Mouse (Mus musculus) forebrain, embryonic 10.5 days (tissue): ENCODE results near the gene 1700010B08Rik. TPM values are rescaled to one million over a fixed set of nuclear protein-coding genes. Genes with fewer than 3 reads are reported as not detected.
"Not testable (repeated sequence)": the region's sequence is repeated elsewhere in the genome, so short reads cannot be mapped to it uniquely, and the experiment has no call there.

Experiments used
- DNase-seq: peaks from one replicate; pipeline ENCODE4 v3.0.0-alpha.2; 2017; ENCODE audit warnings: low spot score; ENCODE audit errors: extremely low spot score
- H3K27ac ChIP-seq: fragments of 300-500 bp; sonication (generic); 2 replicates; pipeline ENCODE4 v1.5.1; 2016; ENCODE audit warnings: mild to moderate bottlenecking
- H3K27me3 ChIP-seq: fragments of 300-500 bp; sonication (generic); 2 replicates; pipeline ENCODE4 v1.6.1; 2016; ENCODE audit warnings: mild to moderate bottlenecking; ENCODE audit not compliant: poor library complexity, severe bottlenecking
- H3K36me3 ChIP-seq: fragments of 300-500 bp; sonication (generic); replicated peaks from 2 replicates; pipeline ENCODE4 v1.6.1; 2016; ENCODE audit warnings: mild to moderate bottlenecking, moderate library complexity
- H3K4me1 ChIP-seq: fragments of 300-500 bp; sonication (generic); 2 replicates; pipeline ENCODE4 v1.6.1; 2016
- H3K4me3 ChIP-seq: fragments of 300-500 bp; sonication (generic); 2 replicates; pipeline ENCODE4 v1.5.1; 2016; ENCODE audit warnings: mild to moderate bottlenecking, moderate library complexity
- H3K9me3 ChIP-seq: fragments of 300-500 bp; sonication (generic); 2 replicates; pipeline ENCODE4 v1.6.1; 2016; ENCODE audit warnings: mild to moderate bottlenecking, moderate library complexity
- WGBS: fragments of 180-500 bp; shearing (Covaris S2); methylation state at CpG from one replicate; pipeline ENCODE4 v1.1.7; 2016; 5-methylcytosine and 5-hydroxymethylcytosine counted together
- polyA plus RNA-seq: library from polyadenylated mRNA; unstranded; fragments of >200 nt; fragmentation: Nextera tagmentation; extraction: Ambion mirVana; gene quantifications from 2 replicates; pipeline ENCODE4 v1.2.1, GENCODE M21; 2016

The 1700010B08Rik gene
- not detected in 2 replicates for polyA plus RNA-seq

DNA sequence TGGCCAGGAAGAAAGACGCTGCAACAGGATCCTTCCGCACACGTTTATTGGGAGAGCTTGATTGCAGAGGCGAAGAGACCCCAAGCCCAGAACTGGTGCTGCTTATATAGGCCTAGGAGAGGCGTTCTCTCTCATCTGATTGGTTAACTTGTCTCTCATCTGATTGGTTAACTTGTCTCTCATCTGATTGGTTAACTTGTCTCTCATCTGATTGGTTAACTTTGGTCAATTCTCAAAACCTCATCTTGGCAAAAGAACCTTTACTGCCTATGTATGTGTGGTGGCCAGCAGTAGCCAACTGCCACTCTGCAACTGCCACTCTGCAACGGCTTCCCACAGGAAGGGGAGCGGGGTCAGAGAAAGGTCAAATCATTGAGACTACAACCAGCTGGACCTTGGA, at the start of gene 1700010B08Rik:
TSS of gene 1700010B08Rik (plus strand) at position 301 of the 400 bp plus-strand sequence.
- DNase-seq, H3K36me3 ChIP-seq, H3K4me3 ChIP-seq, H3K27me3 ChIP-seq, H3K27ac ChIP-seq, H3K9me3 ChIP-seq: not testable (repeated sequence)
- peaks cover 15% of the 10 kb centered on the region for H3K4me1 ChIP-seq
- 91% methylated on average over 6 of the region's 7 CpGs for WGBS

DNA sequence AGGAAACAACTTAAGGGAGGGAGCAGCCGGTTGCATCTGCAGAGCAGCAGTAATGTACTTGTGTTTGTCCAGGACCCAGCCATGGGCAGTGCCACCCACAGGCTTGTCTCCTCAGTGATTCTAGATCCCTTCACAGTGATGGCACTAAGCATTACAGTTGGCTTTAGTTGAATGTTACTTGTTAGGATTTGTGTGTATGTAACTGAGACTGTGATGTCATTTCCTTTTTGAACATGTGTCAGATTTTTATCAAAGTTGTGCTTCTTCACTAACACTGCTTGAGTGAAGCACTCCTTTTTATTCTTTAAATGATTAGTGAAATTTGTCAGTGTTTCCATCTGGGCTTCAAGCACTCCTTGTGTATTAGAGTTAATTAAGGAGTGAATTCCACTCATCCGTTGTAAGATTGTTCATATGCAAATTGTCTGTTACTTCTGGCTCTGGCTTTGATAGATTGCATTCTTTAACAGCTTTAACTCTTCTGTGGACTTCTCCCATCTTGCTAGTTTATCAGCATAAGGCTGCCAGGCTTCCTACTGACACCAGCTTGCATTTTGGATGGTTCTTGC, 46.8 kb upstream of the 1700010B08Rik start:
- H3K9me3 ChIP-seq = no peaks in the 10 kb centered on the region
- no peak overlapping the region for H3K4me3 ChIP-seq
- peaks cover 49% of the 10 kb centered on the region for H3K36me3 ChIP-seq
- no peaks in the 10 kb centered on the region for H3K27me3 ChIP-seq
- H3K27ac ChIP-seq = no peak overlapping the region
- no peak for DNase-seq
- H3K4me1 ChIP-seq = peaks cover 6% of the 10 kb centered on the region; the same call in 1 of the 2 replicates
- 81% methylated on average over 2 of the region's 2 CpGs for WGBS

DNA sequence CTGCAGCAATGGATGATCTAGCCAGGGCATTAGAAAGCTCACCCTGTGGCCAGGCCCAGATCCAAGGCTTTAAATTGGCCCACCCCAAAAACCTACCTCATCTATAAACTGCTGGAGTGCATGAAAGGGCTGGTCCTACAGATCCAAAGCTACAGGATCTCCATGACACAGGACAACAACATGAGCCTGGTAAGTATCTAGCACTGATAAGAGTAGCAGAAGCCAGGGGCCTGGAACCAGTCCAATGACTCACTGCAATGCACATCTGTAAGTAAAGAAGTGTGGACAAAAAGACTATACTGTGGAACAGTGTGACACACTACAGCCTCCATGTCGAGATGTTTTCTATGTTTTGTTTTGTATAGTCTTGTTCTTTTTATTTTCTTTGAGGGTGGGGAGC, 45.7 kb upstream of the 1700010B08Rik start:
- H3K27me3 ChIP-seq = no peaks in the 10 kb centered on the region
- H3K27ac ChIP-seq = no peak overlapping the region
- no peak for DNase-seq
- peaks cover 6% of the 10 kb centered on the region; the same call in 1 of the 2 replicates for H3K4me1 ChIP-seq
- H3K36me3 ChIP-seq = peaks cover 46% of the 10 kb centered on the region
- H3K4me3 ChIP-seq = no peak overlapping the region
- no peaks in the 10 kb centered on the region for H3K9me3 ChIP-seq
- 90% methylated on average over 1 of the region's 1 CpGs for WGBS

DNA sequence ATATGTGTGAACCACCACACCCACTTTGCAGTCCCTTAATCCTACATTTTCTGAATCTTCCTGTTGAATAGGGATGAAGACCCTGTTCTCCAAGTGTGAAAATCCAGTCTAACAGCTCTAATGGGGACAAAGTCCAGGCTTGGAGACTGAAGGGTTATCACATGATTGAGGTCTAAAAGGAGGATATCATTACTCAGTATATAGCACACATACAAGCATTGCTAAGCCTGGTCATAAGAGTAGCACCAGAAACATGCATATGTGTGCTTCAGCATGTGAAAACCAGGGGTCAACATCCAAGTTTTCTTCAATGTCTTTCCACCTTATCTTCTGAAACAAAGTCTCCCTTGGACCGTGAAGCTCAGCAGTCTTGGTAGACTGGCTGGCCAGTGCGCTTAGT, 40.6 kb upstream of the 1700010B08Rik start:
- Histone ChIP-seq H3K27me3 (no peaks in the 10 kb centered on the region), H3K9me3 (no peaks in the 10 kb centered on the region), H3K4me1 (peaks cover 5% of the 10 kb centered on the region; the same call in 1 of the 2 replicates), H3K36me3 (peaks cover 36% of the 10 kb centered on the region), H3K4me3 (no peak overlapping the region), H3K27ac (no peak overlapping the region)
- WGBS = 96% methylated on average over 2 of the region's 2 CpGs
- no peak for DNase-seq

DNA sequence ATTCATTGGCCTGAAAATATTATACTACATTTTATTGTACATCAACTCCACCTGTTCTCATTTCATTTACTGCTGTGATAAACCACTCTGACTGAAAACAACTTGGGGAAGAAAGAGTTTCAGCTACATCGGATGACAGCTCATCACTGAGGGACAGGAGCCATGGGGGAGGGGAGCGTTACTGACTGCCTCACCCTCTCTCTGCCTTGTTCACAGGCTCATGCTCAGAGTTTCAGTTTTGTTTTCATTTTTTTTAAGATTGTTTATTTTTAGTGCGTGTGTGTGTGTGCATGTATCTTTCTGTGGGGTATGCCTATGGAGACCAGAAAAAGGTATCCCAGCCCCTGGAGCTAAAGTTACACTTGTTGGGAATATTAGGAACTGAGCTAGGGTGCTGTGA, 40.0 kb upstream of the 1700010B08Rik start:
- no peak for DNase-seq
- H3K36me3 ChIP-seq = peaks cover 36% of the 10 kb centered on the region
- no peak overlapping the region for H3K27ac ChIP-seq
- no peak overlapping the region for H3K4me3 ChIP-seq
- H3K4me1 ChIP-seq = peaks cover 5% of the 10 kb centered on the region; the same call in 1 of the 2 replicates
- H3K27me3 ChIP-seq = no peaks in the 10 kb centered on the region
- WGBS = 83% methylated on average over 3 of the region's 3 CpGs
- no peaks in the 10 kb centered on the region for H3K9me3 ChIP-seq

DNA sequence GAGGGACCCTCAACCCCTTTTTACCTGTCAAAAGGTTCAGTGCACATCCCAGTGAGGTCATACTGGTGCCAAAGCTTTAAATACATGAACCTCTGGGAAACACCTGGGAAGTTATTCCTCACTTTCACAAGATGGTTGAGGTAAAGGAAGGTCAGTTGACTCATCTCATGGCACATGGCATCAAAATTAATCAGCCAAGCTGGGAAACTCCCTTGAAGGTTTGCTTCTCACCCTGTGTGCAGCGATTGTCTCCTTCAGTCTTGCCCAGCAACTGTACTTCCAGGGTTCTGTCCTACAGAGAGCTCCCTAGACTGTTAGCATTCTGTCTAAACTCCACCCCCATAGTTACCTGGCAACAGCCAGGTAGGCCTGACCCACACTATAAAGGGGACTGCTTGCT, 39.1 kb upstream of the 1700010B08Rik start:
- peaks cover 29% of the 10 kb centered on the region for H3K36me3 ChIP-seq
- no peaks in the 10 kb centered on the region for H3K9me3 ChIP-seq
- H3K4me1 ChIP-seq = peaks cover 5% of the 10 kb centered on the region; the same call in 1 of the 2 replicates
- H3K27me3 ChIP-seq = no peaks in the 10 kb centered on the region
- WGBS = 67% methylated on average over 1 of the region's 1 CpGs
- DNase-seq = no peak
- H3K27ac ChIP-seq = no peak overlapping the region
- no peak overlapping the region for H3K4me3 ChIP-seq

DNA sequence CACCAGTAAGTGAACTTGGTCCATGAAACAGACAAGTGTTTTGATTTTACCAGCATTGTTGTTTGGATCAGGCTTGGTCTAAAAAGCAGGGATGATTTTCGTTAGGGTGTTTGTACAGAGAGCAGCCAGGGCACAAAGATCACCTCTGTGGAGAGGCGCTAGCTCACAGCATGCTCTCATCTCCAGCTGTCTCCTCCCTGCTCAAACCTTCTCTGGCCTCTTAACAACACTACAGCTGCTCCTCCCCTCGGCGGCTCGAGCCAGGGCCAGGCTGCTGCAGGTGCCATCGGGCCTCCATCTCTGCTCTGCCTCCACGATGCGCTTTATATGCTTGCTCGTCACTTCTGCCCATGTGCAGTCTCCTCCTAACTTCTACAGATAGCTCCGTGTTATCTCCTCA, 36.4 kb upstream of the 1700010B08Rik start:
- DNase-seq = no peak
- no peaks in the 10 kb centered on the region for H3K27me3 ChIP-seq
- no peak overlapping the region for H3K4me3 ChIP-seq
- H3K9me3 ChIP-seq = no peaks in the 10 kb centered on the region
- peaks cover 27% of the 10 kb centered on the region for H3K36me3 ChIP-seq
- 72% methylated on average over 10 of the region's 10 CpGs for WGBS
- H3K27ac ChIP-seq = no peak overlapping the region
- H3K4me1 ChIP-seq = peaks cover 22% of the 10 kb centered on the region

DNA sequence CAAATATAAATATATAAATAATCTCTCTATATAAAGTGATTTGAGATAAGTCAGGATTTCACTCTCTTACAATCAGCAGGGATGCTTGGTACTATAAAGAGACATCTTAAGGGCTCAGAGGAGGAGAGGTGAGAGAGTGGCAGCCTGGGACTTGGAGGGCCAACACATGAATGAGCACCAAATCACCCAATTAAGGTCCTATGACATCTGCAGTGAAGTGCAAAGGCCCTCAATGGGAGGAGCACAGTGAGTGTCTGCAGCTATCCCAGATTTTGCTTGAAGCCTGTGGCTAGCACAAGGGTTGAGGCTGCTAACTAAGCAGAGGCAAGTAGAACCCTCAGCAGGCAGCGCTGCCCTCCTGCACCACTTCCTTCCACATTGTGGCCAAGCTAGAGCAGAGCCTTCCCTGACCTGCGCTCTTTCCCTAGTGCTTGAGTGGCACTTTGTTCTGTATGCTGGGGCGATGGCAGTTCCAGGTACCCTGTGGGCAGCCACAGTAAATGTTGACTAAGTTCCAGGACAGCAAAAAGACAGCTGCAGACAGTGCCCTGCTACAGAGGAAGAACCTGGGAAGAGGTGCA, 33.3 kb upstream of the 1700010B08Rik start:
- Histone ChIP-seq H3K27ac (no peak overlapping the region), H3K4me3 (no peak overlapping the region), H3K36me3 (peaks cover 58% of the 10 kb centered on the region), H3K27me3 (no peaks in the 10 kb centered on the region), H3K9me3 (no peaks in the 10 kb centered on the region), H3K4me1 (peaks cover 22% of the 10 kb centered on the region)
- WGBS = 89% methylated on average over 3 of the region's 3 CpGs
- DNase-seq = no peak

DNA sequence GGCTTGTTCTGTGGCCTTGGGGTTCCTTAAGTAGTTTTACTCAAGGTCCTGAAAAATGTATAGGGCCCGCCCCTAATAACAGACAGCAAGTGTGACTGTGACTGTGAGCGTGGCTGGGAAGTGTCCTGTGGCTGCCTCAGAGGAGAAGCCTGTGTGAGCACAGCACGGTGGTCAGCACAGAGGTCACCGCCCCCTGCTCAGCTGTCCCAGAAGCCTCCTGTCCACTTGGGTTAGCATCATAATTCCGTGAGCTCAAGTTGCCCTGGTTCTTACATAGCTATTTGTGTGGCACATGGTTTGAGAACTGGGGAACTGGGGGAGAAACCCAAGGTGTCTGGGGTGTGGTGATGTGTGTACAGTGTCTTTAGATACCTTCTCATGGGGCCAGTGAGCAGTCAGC, 31.9 kb upstream of the 1700010B08Rik start:
- Histone ChIP-seq H3K36me3 (peaks cover 67% of the 10 kb centered on the region), H3K4me1 (peaks cover 22% of the 10 kb centered on the region), H3K4me3 (no peak overlapping the region), H3K27me3 (no peaks in the 10 kb centered on the region), H3K27ac (no peak overlapping the region), H3K9me3 (no peaks in the 10 kb centered on the region)
- WGBS = 83% methylated on average over 5 of the region's 5 CpGs
- no peak for DNase-seq

DNA sequence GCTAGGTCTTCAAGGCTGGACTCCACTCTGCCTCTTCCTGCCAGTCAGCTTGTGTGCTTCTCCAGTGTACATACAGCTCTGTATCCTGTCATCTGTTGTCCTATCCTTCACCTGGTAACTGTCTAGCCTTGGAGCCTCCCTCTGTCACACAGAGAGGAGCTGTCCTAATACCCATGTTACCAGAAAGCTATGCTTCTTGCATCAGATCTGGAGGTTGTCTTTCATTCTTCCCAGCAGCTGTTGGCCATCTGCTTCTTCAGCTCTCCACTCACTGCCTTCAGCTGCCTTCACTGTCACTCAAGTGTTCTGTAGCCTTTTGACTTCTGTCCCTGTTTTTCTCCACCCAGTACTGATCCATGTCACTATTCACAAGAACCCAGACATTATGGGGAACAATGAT, 29.4 kb upstream of the 1700010B08Rik start:
- Histone ChIP-seq H3K36me3 (peaks cover 61% of the 10 kb centered on the region), H3K4me1 (peaks cover 16% of the 10 kb centered on the region), H3K4me3 (no peak overlapping the region), H3K27ac (no peak overlapping the region), H3K9me3 (no peaks in the 10 kb centered on the region), H3K27me3 (no peaks in the 10 kb centered on the region)
- no peak for DNase-seq

DNA sequence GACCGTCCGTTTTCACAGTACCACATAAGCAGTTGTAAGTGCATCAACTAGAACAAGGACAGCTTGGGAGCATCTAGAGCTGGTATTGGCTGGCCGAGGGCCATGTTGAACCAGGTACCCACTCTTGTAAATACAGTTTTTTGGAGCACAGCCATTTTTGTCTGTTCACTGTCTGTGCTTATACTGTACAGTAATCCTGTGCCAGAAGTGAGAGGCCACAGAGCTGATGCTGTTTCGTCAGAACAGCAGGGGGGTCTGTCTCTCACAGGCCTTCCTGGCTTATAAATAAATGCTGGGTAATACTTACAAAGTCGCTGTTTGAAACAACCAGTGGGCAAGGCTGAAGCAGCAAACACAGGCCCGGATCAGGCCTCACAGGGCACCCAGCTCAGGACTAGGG, 27.5 kb upstream of the 1700010B08Rik start:
- WGBS = 97% methylated on average over 6 of the region's 6 CpGs
- Histone ChIP-seq H3K9me3 (no peaks in the 10 kb centered on the region), H3K27me3 (no peaks in the 10 kb centered on the region), H3K4me3 (no peak overlapping the region), H3K27ac (no peak overlapping the region), H3K36me3 (peaks cover 78% of the 10 kb centered on the region), H3K4me1 (peaks cover 6% of the 10 kb centered on the region)
- DNase-seq = no peak

DNA sequence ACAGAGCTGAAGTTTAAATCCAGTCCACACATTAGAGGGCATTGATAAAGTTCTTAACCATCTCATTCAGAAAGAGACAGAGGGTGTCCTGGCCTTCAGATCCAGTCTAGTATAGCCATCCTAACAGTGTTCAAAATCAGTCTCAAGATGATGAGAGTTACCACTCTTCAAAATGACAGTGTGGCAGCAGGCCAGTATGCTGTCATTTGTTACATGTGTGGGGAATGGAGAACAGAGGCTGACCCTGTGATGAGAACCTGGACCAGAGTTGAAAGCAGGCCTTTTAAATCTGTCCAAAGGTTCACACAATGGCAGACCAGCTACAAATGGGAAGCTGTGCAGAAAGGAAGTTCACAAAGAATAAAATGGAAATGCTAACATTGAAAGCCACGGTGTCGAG, 26.5 kb upstream of the 1700010B08Rik start:
- no peak overlapping the region for H3K27ac ChIP-seq
- no peaks in the 10 kb centered on the region for H3K27me3 ChIP-seq
- H3K9me3 ChIP-seq = no peaks in the 10 kb centered on the region
- H3K36me3 ChIP-seq = peaks cover 87% of the 10 kb centered on the region
- WGBS = 98% methylated on average over 2 of the region's 2 CpGs
- no peak for DNase-seq
- H3K4me3 ChIP-seq = no peak overlapping the region
- H3K4me1 ChIP-seq = no peaks in the 10 kb centered on the region

DNA sequence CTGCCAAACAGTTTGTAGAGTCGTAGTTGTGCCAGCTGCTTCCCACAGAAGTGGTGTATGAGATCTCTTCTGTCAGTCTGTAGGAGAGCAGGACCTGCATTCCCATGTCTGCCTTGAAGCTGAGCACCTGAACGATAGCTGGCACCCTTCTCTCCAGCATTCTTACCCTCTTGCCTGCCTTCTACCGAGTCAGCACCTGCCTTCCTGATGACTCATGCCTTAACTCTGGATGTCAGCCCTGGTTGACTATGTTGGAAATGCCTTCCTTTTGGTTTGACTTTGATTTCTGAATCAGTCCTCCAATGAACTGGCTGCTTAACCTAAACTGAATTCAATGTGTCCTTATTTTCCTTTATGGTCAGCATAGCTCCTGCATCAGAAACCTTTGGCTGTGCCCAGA, 20.4 kb upstream of the 1700010B08Rik start:
- DNase-seq = no peak
- Histone ChIP-seq H3K4me3 (no peak overlapping the region), H3K36me3 (peaks cover 91% of the 10 kb centered on the region), H3K27me3 (no peaks in the 10 kb centered on the region), H3K4me1 (no peaks in the 10 kb centered on the region), H3K27ac (no peak overlapping the region), H3K9me3 (no peaks in the 10 kb centered on the region)
- 92% methylated on average over 3 of the region's 3 CpGs for WGBS
